Mouse (Mus musculus): ENCODE measurements at regions not wholly inside any gene's neighbourhood (a gene's known extent, or its start where the extent isn't known, plus 50 kb on each side); places are given as distances from the start of the nearest gene placed in this dataset.

- TF ChIP-seq CTCF (IDR thresholded peaks at IDR 0.05; ENCODE audit: insufficient read depth, low read length): no peak
- TF ChIP-seq POLR2A (IDR thresholded peaks at IDR 0.05; ENCODE audit: borderline replicate concordance, extremely low read depth, low read depth, low read length): no peak
These were observed 107.6 kb upstream of the 1700016C15Rik start for GRCm38 (mm10) chr1:177621854-177622590.

Measured in lung, adult 2 months (tissue).